Mouse (Mus musculus) MEL (cell line): Measurements from ENCODE around the gene Yipf3.

Source experiments
- CTCF ChIP-seq, 3 experiments: IDR thresholded peaks in 2 of 3; conservative IDR thresholded peaks in 1 of 3; 2 replicates each; pipeline ENCODE4 v1.5.1; 2011 to 2012; ENCODE audit warnings: low read length in 3 of 3, low read depth in 2 of 3, mild to moderate bottlenecking in 2 of 3, improper control_type of control experiment in 1 of 3, inconsistent platforms in 1 of 3, mixed read lengths in 1 of 3, moderate library complexity in 1 of 3; ENCODE audit not compliant: control insufficient read depth in 1 of 3, insufficient read depth in 1 of 3, poor library complexity in 1 of 3, severe bottlenecking in 1 of 3
- MYC ChIP-seq: IDR thresholded peaks from 2 replicates; pipeline ENCODE4 v1.6.1; 2011; ENCODE audit warnings: low read depth, mild to moderate bottlenecking, low read length, improper control_type of control experiment, moderate library complexity
- SIN3A ChIP-seq: IDR thresholded peaks from 2 replicates; pipeline ENCODE4 v1.6.1; 2012; ENCODE audit warnings: low read length, improper control_type of control experiment, inconsistent platforms
- USF1 ChIP-seq: IDR thresholded peaks from 2 replicates; pipeline ENCODE4 v1.6.1; 2014; ENCODE audit warnings: low read depth, mild to moderate bottlenecking, inconsistent platforms, low read length, improper control_type of control experiment, moderate library complexity
- ZNF384 ChIP-seq: IDR thresholded peaks from 2 replicates; pipeline ENCODE4 v1.6.1; 2012; ENCODE audit warnings: low read depth, mild to moderate bottlenecking, inconsistent platforms, low read length, improper control_type of control experiment

- TF ChIP-seq ZNF384 (no peak), CTCF (IDR thresholded peaks at IDR 0.05 in 2 of 3, conservative IDR thresholded peaks at IDR 0.05 in 1 of 3; ENCODE audit: control insufficient read depth in 1 of 3, insufficient read depth in 1 of 3, low read depth in 2 of 3, low read length in 3 of 3, poor library complexity in 1 of 3, severe bottlenecking in 1 of 3) (no peak), USF1 (no peak), SIN3A (no peak), MYC (no peak)
Observed at GRCm38 (mm10) chr17:46283911-46284310, 36.0 kb downstream of the Yipf3 start.
